Mouse (Mus musculus) gastrocnemius, postnatal 14 days (tissue): Measurements from ENCODE around the gene Syn1. TPM values are rescaled to one million over a fixed set of nuclear protein-coding genes. Genes with fewer than 3 reads are reported as not detected.

Source experiments
- DNase-seq: peaks from one replicate; pipeline ENCODE4 v3.0.0; 2021; ENCODE audit warnings: mixed read lengths
- intact Hi-C: fragments of 180-260 bp; cut with DNase I; formaldehyde crosslinking; loops from one replicate; pipeline ENCODE4 v1.15.1; 2025; ENCODE audit warnings: low total_unique reads
- microRNA-seq, 2 experiments: library from miRNA; unstranded; fragments of <30 nt; microRNA quantifications; one replicate each; pipeline ENCODE4 v1.2.0; 2021
- total RNA-seq, 2 experiments: library from RNA; stranded (reverse); gene quantifications; 2 replicates each; pipeline ENCODE4 v1.2.3; 2021

The Syn1 gene
- total RNA-seq, 2 experiments from 2014 or later: 0.20 to 0.29 TPM

- no peak for DNase-seq
- intact Hi-C loops: no loop called here
These were observed 57.4 kb downstream of the Syn1 start for GRCm38 (mm10) chrX:20863161-20864101.

DNA sequence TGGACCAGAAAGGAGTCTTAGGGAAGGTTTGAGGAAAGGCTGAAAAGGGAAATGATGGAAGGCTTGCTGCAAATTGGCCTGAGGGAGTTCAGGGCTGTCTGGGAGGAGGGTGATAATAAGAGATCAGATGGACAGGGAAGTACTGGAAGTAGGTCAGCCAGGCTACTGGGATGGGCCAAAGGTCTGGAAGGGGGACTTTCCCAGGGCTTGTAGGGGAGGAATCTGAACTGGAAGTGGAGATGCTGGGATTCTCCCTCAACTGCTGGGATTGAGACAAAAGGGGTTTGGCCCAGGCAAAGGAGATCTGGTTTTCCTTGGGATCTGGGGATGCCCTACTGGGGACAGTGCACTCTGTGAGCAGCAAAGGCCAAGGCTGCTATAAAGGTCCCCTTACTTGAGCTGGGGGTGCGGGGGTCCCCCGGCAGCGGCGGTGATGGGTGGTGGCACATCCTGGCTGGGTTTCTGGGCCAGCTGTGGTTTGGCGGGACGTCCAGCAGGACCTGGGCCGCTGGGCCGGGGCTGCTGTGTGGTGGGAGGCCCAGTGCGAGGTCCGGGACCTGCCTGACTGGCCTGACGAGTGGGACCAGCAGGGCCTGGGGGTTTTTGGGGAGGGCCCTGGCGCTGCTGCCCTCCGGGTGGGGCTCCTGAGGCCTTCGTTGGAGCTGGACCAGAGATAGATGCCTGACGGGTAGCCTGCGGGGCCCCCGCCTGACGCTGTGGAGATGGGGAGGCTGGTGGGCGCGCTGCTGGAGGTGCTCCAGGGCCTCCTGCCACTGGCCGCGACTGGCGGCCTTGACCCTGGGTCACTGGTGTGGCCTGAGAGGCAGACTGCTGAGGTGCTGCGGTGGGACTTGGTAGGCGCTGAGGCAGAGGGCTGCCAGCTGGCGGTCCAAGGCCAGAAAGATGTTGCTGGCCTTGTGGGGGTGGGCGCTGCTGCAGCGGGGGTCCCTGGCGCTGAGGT, 58.4 kb downstream of the Syn1 start:
- intact Hi-C loops: no loop called here
- DNase-seq: peak; percentile 26

GRCm38 (mm10) chrX:20861453-20862104, 59.2 kb downstream of the Syn1 start:
- no peak for DNase-seq
- intact Hi-C loops: no loop called here

DNA sequence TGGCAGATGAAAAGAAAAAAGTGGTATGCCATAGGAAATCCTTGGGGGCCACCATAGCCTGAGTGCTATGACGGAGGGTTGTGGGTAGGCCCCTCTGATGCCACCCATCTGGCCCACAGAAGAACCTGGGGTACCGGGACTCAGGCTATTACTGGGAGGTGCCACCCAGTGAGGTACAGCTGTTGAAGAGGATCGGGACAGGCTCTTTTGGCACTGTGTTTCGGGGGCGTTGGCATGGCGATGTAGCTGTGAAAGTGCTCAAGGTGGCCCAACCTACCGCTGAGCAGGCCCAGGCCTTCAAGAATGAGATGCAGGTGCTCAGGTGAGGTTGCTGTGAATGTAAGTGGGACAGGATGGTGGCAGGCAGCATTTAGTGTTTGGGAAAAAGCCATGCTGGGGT, 67.0 kb downstream of the Syn1 start:
- DNase-seq: no peak
- intact Hi-C loops: no loop called here

- intact Hi-C loops: no loop called here
- peak; percentile 86 for DNase-seq
These were observed 72.4 kb downstream of the Syn1 start for GRCm38 (mm10) chrX:20848256-20848984.

DNA sequence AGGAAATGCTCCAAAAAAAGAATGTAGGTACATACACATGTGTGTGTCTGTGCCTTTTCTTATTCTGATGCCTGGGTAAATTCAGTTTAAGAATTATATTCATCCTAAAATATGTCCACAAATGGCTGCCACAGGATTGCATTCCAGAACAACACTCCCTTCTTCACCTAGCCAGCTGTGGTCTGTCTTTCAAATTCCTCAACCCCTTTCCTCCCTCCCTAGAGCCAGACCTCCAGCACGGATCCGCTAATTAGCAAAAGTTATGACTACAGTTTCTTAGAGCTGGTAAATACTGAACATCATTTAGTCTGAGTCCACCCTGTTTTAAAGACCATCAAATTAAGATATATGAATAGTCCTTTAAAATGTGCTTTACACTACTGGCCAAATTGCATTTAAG, 73.0 kb downstream of the Syn1 start:
- intact Hi-C loops: no loop called here
- no peak for DNase-seq

- intact Hi-C loops: no loop called here
- no peak for DNase-seq
These were observed 73.6 kb downstream of the Syn1 start for GRCm38 (mm10) chrX:20847232-20847631.

DNA sequence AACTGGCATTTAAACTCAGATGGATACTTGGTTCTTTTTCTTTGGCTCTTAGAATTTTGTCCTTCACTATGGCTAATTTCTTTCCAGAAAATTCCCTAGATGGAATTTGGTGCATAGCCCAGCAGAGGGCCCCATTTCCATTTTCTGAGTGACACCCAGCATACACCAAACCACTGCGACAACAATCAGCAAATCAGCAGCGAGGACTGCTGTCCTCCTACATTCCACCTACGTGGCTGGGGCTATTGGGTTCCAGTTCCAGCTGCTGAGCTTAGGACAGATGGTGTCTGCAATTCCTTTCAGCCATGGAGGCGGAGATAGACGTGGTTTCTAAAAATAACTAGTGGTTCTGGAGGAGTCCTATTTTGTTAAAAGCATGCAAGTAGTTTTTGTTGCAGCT, 91.9 kb downstream of the Syn1 start:
- peak; percentile 75 for DNase-seq
- intact Hi-C loops: no loop called here

DNA sequence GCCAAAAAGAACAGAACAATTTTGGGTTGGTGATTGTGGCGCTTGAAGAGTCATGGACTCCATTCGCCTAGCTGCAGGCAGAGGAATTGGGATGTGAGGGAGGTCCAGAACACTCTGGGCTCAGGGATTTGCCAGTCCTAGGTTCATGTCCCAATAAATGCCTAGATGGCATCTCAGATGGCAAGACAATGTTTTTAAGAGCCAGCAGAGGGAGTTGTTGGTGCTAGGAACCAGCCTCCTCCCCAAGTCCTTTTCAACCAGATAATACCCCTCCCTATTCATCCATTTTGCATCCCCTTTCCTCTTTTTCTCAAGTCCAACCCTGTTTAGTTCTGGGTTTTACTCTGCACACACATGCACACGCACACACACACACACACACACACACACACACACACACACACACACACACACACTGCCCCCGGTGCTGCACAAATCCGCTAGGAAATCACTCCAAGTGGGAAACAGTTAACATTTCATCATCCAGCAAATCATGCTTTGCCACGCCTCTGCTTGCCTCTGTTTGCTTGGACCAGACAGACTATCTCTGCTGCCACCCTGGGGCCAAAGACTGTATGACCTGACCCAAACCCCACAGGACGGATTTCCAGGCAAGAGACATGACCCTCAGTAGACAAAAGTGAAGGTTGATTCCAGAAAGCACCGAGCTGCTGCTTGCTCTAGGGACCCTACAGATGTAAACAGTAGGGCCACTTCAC, 100.9 kb downstream of the Syn1 start:
- peak; percentile 64 for DNase-seq
- intact Hi-C loops: no loop called here

DNA sequence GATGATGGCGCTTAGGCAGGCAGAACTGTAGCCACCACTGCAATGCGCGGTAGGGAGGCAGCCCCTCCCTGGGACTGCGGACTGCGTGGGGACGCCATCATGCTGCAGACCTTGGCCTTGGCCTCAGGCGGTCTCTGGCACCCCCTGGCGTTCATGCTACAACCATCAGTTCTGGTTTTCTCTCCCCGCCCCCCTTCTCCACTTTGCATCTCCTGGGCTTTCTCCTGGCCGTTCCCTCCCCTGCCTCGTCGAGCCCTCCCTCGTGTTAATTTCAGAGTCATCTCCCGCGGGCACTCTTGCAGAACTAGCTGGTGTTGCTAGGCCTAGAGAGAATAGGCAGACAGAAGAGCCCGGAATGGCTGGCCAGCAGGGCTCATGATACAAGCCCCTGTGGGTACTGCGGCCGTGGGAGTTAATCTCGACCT, 101.6 kb downstream of the Syn1 start:
- peak; percentile 87 for DNase-seq
- intact Hi-C loops: no loop called here

GRCm38 (mm10) chrX:20816974-20817373, 103.8 kb downstream of the Syn1 start:
- peak; percentile 9 for DNase-seq
- intact Hi-C loops: no loop called here

Small RNAs within 50 kb of the gene (microRNA-seq; reads per million reads assigned to microRNA genes)
- 0 reads per million in 2 experiments for gene Gm24824
- gene Mir5617: 0 reads per million in 2 experiments

Other genes starting within 250 kb of the Syn1 start
- gene Cdk16, start 233.1 kb downstream of the Syn1 start, total RNA-seq: 100 to 1,000 TPM; 122 TPM
- gene Usp11, start 217.1 kb downstream of the Syn1 start, total RNA-seq: 1 to 10 TPM; 3.1 to 3.4 TPM
- gene Araf, start 123.2 kb downstream of the Syn1 start, total RNA-seq: 10 to 100 TPM; 74.6 to 78.7 TPM
- 1 to 10 TPM; 4.8 to 5.8 TPM for gene Timp1, start 50.8 kb downstream of the Syn1 start, total RNA-seq
- 1 to 10 TPM; 4.3 to 4.4 TPM for gene Cfp, start 10.6 kb upstream of the Syn1 start, total RNA-seq
- 1 to 10 TPM; 6.4 to 7.3 TPM for gene Elk1, start 29.6 kb upstream of the Syn1 start, total RNA-seq
- 10 to 100 TPM; 22.2 to 26.2 TPM for gene Uxt, start 41.0 kb upstream of the Syn1 start, total RNA-seq
- gene Zfp182, start 141.3 kb upstream of the Syn1 start, total RNA-seq: 1 to 10 TPM; 2.1 to 2.5 TPM
- gene Spaca5, start 147.4 kb upstream of the Syn1 start, total RNA-seq: not detected
- under 1 TPM; 0.33 to 0.53 TPM for gene Zfp300, start 168.5 kb upstream of the Syn1 start, total RNA-seq
- gene Ssxa1, start 194.8 kb upstream of the Syn1 start, total RNA-seq: not detected